Mouse (Mus musculus): Measurements from ENCODE around the gene Asl. TPM values are rescaled to one million over a fixed set of nuclear protein-coding genes. Genes with fewer than 3 reads are reported as not detected.

Gene Asl
- total RNA-seq, 1 experiment: 27.2 TPM

GRCm38 (mm10) chr5:129971491-129971890 is 57.6 kb downstream of the Asl start:
- no peak overlapping the region; the same call in 1 of the 2 replicates for H3K27ac ChIP-seq (ENCODE audit: insufficient read depth, low read depth, low read length, poor library complexity, severe bottlenecking)
- no peak overlapping the region for H3K9ac ChIP-seq (ENCODE audit: insufficient read depth, low read depth, low read length, poor library complexity, severe bottlenecking)
- in situ Hi-C loops (cut with MboI; ENCODE audit: low sequenced_read_pairs in 2 of 2, unreplicated experiment in 2 of 2): no loop called here
- H3K4me1 ChIP-seq (ENCODE audit: control insufficient read depth in 2 of 2, insufficient read depth in 2 of 2, low read length in 2 of 2, poor library complexity in 1 of 2): peaks cover 13 to 19% of the 10 kb centered on the region in 2 experiments
- no peak for DNase-seq (ENCODE audit: low read depth, low spot score)
- H3K4me3 ChIP-seq (ENCODE audit: insufficient read depth in 1 of 2, low read depth in 1 of 2, low read length in 2 of 2, poor library complexity in 1 of 2, severe bottlenecking in 1 of 2): no peak overlapping the region
- no peak for TF ChIP-seq ZC3H11A (IDR thresholded peaks at IDR 0.05; ENCODE audit: borderline replicate concordance, low read depth, low read length)
- TF ChIP-seq CHD2 (IDR thresholded peaks at IDR 0.05; ENCODE audit: low read depth, low read length): no peak
- TF ChIP-seq MAFK (IDR thresholded peaks at IDR 0.05; ENCODE audit: insufficient read depth, low read depth, low read length): no peak
- TF ChIP-seq ZNF384 (IDR thresholded peaks at IDR 0.05; ENCODE audit: low read depth, low read length): no peak
- TF ChIP-seq HCFC1 (IDR thresholded peaks at IDR 0.05; ENCODE audit: borderline replicate concordance, insufficient read depth, low read length): no peak
- peaks cover 9% of the 10 kb centered on the region; the same call in 1 of the 2 replicates for H3K36me3 ChIP-seq (ENCODE audit: control insufficient read depth, insufficient read depth, low read length, poor library complexity, severe bottlenecking)
- no peaks in the 10 kb centered on the region for H3K9me3 ChIP-seq (ENCODE audit: control insufficient read depth, insufficient read depth, low read depth, low read length)

DNA sequence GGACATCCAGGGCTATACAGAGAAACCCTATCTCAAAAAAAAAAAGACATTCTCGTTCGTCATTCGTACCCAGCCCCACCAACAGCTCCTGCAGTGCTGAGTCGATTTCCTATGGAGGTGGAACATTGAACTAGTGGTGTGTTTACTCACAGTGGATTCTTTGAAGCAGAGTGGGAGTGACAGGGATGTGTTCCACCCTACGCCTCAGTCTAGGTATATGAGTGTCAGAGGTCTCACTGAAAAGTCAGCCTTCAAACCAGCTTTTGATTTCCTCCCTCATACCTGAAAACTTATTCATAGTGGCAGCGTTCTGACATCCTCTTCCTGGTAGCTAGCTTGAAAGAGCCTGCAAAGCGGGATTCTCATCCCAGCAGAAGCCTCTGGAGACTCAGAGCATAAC is 60.6 kb downstream of the Asl start:
- Histone ChIP-seq H3K9me3 (ENCODE audit: control insufficient read depth, insufficient read depth, low read depth, low read length) (no peaks in the 10 kb centered on the region), H3K36me3 (ENCODE audit: control insufficient read depth, insufficient read depth, low read length, poor library complexity, severe bottlenecking) (peaks cover 9% of the 10 kb centered on the region; the same call in 1 of the 2 replicates), H3K4me1 (ENCODE audit: control insufficient read depth in 2 of 2, insufficient read depth in 2 of 2, low read length in 2 of 2, poor library complexity in 1 of 2) (peaks cover 16 to 18% of the 10 kb centered on the region in 2 experiments), H3K9ac (ENCODE audit: insufficient read depth, low read depth, low read length, poor library complexity, severe bottlenecking) (no peak overlapping the region; the same call in 1 of the 2 replicates), H3K27ac (ENCODE audit: insufficient read depth, low read depth, low read length, poor library complexity, severe bottlenecking) (peak overlapping the region; percentile 75; the same call in 1 of the 2 replicates), H3K4me3 (ENCODE audit: insufficient read depth in 1 of 2, low read depth in 1 of 2, low read length in 2 of 2, poor library complexity in 1 of 2, severe bottlenecking in 1 of 2) (no peak overlapping the region)
- TF ChIP-seq ZNF384 (IDR thresholded peaks at IDR 0.05; ENCODE audit: low read depth, low read length) (no peak), HCFC1 (IDR thresholded peaks at IDR 0.05; ENCODE audit: borderline replicate concordance, insufficient read depth, low read length) (no peak), ZC3H11A (IDR thresholded peaks at IDR 0.05; ENCODE audit: borderline replicate concordance, low read depth, low read length) (no peak), CHD2 (IDR thresholded peaks at IDR 0.05; ENCODE audit: low read depth, low read length) (no peak), MAFK (IDR thresholded peaks at IDR 0.05; ENCODE audit: insufficient read depth, low read depth, low read length) (no peak)
- in situ Hi-C loops (cut with MboI; ENCODE audit: low sequenced_read_pairs in 2 of 2, unreplicated experiment in 2 of 2): no loop called here
- no peak for DNase-seq (ENCODE audit: low read depth, low spot score)

GRCm38 (mm10) chr5:129966448-129966847 is 62.6 kb downstream of the Asl start:
- Histone ChIP-seq H3K9me3 (ENCODE audit: control insufficient read depth, insufficient read depth, low read depth, low read length) (no peaks in the 10 kb centered on the region), H3K4me1 (ENCODE audit: control insufficient read depth in 2 of 2, insufficient read depth in 2 of 2, low read length in 2 of 2, poor library complexity in 1 of 2) (peaks cover 12 to 16% of the 10 kb centered on the region in 2 experiments), H3K36me3 (ENCODE audit: control insufficient read depth, insufficient read depth, low read length, poor library complexity, severe bottlenecking) (peaks cover 3% of the 10 kb centered on the region; the same call in 1 of the 2 replicates), H3K9ac (ENCODE audit: insufficient read depth, low read depth, low read length, poor library complexity, severe bottlenecking) (no peak overlapping the region), H3K27ac (ENCODE audit: insufficient read depth, low read depth, low read length, poor library complexity, severe bottlenecking) (peak overlapping the region; percentile 49; the same call in 1 of the 2 replicates), H3K4me3 (ENCODE audit: insufficient read depth in 1 of 2, low read depth in 1 of 2, low read length in 2 of 2, poor library complexity in 1 of 2, severe bottlenecking in 1 of 2) (no peak overlapping the region)
- DNase-seq (ENCODE audit: low read depth, low spot score): peak; percentile 47
- in situ Hi-C loops (cut with MboI; ENCODE audit: low sequenced_read_pairs in 2 of 2, unreplicated experiment in 2 of 2): no loop called here
- TF ChIP-seq CHD2 (IDR thresholded peaks at IDR 0.05; ENCODE audit: low read depth, low read length) (no peak), ZC3H11A (IDR thresholded peaks at IDR 0.05; ENCODE audit: borderline replicate concordance, low read depth, low read length) (no peak), MAFK (IDR thresholded peaks at IDR 0.05; ENCODE audit: insufficient read depth, low read depth, low read length) (no peak), ZNF384 (IDR thresholded peaks at IDR 0.05; ENCODE audit: low read depth, low read length) (no peak), HCFC1 (IDR thresholded peaks at IDR 0.05; ENCODE audit: borderline replicate concordance, insufficient read depth, low read length) (no peak)

- H3K9ac ChIP-seq (ENCODE audit: insufficient read depth, low read depth, low read length, poor library complexity, severe bottlenecking): no peak overlapping the region
- in situ Hi-C loops (cut with MboI; ENCODE audit: low sequenced_read_pairs in 2 of 2, unreplicated experiment in 2 of 2): no loop called here
- no peak overlapping the region for H3K27ac ChIP-seq (ENCODE audit: insufficient read depth, low read depth, low read length, poor library complexity, severe bottlenecking)
- no peak overlapping the region for H3K4me3 ChIP-seq (ENCODE audit: insufficient read depth in 1 of 2, low read depth in 1 of 2, low read length in 2 of 2, poor library complexity in 1 of 2, severe bottlenecking in 1 of 2)
- no peaks in the 10 kb centered on the region for H3K9me3 ChIP-seq (ENCODE audit: control insufficient read depth, insufficient read depth, low read depth, low read length)
- TF ChIP-seq CHD2 (IDR thresholded peaks at IDR 0.05; ENCODE audit: low read depth, low read length): no peak
- no peak for TF ChIP-seq ZC3H11A (IDR thresholded peaks at IDR 0.05; ENCODE audit: borderline replicate concordance, low read depth, low read length)
- no peak for TF ChIP-seq HCFC1 (IDR thresholded peaks at IDR 0.05; ENCODE audit: borderline replicate concordance, insufficient read depth, low read length)
- TF ChIP-seq ZNF384 (IDR thresholded peaks at IDR 0.05; ENCODE audit: low read depth, low read length): no peak
- H3K4me1 ChIP-seq (ENCODE audit: control insufficient read depth in 2 of 2, insufficient read depth in 2 of 2, low read length in 2 of 2, poor library complexity in 1 of 2): peaks cover 9% of the 10 kb centered on the region in 2 experiments
- no peak for DNase-seq (ENCODE audit: low read depth, low spot score)
- H3K36me3 ChIP-seq (ENCODE audit: control insufficient read depth, insufficient read depth, low read length, poor library complexity, severe bottlenecking): no peaks in the 10 kb centered on the region
Observed at GRCm38 (mm10) chr5:129963224-129963623, 65.8 kb downstream of the Asl start.

Other genes with a start within 250 kb of the Asl start
- 54.9 and 83.0 TPM in 2 replicates for gene Psph, start 241.8 kb downstream of the Asl start, total RNA-seq (2012; rRNA removed)
- 156 and 213 TPM in 2 replicates for gene Sumf2, start 182.3 kb downstream of the Asl start, total RNA-seq (2012; rRNA removed)
- gene Chchd2, start 141.8 kb downstream of the Asl start, total RNA-seq (2012; rRNA removed): 738 and 874 TPM in 2 replicates
- 15.7 and 16.6 TPM in 2 replicates for gene Zbed5, start 133.5 kb downstream of the Asl start, total RNA-seq (2012; rRNA removed)
- gene Phkg1, start 130.7 kb downstream of the Asl start, total RNA-seq (2012; rRNA removed): 6.4 and 7.2 TPM in 2 replicates
- 1.1 and 2.9 TPM in 2 replicates for gene Nupr1l, start 120.7 kb downstream of the Asl start, total RNA-seq (2012; rRNA removed)
- 48.1 and 58.9 TPM in 2 replicates for gene Vkorc1l1, start 87.3 kb downstream of the Asl start, total RNA-seq (2012; rRNA removed)
- gene Gusb, start 26.2 kb downstream of the Asl start, total RNA-seq (2012; rRNA removed): 29.0 and 53.5 TPM in 2 replicates
- 21.1 and 30.8 TPM in 2 replicates for gene Crcp, start within 50 bp of the Asl start, total RNA-seq (2012; rRNA removed)
- gene Tpst1, start 44.1 kb upstream of the Asl start, total RNA-seq (2012; rRNA removed): 51.4 and 59.9 TPM in 2 replicates
- gene Kctd7, start 115.6 kb upstream of the Asl start, total RNA-seq (2012; rRNA removed): 1.0 and 1.2 TPM in 2 replicates
- 17.0 and 18.2 TPM in 2 replicates for gene Rabgef1, start 142.6 kb upstream of the Asl start, total RNA-seq (2012; rRNA removed)
- gene Tmem248, start 187.8 kb upstream of the Asl start, total RNA-seq (2012; rRNA removed): 83.1 and 92.9 TPM in 2 replicates
- gene Sbds, start 226.3 kb upstream of the Asl start, total RNA-seq (2012; rRNA removed): 50.6 and 61.0 TPM in 2 replicates
- 87.9 and 135 TPM in 2 replicates for gene Tyw1, start 226.4 kb upstream of the Asl start, total RNA-seq (2012; rRNA removed)

All from ES-E14 (cell line).